Mouse (Mus musculus): ENCODE measurements around the gene Cln3. TPM values are rescaled to one million over a fixed set of nuclear protein-coding genes. Genes with fewer than 3 reads are reported as not detected.

The Cln3 gene
- polyA plus RNA-seq, 1 experiment = 41.8 TPM

DNA sequence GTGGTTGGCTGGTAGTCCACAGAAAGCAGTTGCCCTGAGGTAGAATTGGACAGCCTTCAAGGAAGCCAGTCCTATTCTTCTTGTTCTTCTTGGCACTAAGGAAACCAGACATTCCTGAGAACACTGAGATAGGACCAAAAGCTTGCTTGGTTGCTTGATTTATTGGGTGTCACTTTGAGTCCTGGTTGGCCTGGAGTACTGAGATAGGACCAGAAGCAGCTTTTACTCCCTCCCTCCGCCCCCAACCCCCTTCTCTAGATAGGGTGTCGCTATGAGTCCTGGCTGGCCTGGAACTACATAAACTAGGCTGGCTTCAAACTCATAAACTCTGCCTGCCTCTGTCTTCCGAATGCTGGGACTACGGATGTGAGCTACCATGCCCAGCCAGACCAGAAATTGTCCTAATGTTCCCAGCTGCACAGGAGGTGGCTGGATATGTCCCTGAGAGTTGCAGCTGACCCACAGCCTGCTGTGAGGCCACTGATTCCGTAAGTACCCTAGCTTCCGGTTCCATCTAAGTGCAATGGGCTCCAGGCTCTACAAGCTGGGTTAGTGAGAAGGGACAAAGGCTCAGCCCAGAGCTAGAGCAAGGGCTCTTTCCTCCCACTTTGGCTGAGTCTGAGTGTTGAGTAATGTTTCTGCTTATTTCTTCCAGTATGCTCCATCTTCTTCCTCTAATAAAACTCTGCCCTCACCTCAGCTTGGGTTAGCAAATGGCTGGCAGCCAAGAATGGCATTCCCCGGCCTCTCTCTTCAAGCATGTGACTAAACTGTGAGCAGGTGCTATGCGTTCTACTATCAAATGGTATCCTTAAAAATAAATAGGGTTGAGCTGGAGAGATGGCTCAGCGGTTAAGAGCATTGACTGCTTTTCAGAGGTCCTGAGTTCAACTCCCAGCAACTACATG is 36.1 kb upstream of the Cln3 start:
- H3K4me3 ChIP-seq (ENCODE audit: insufficient read depth, low read length) = no peak overlapping the region
- no peaks in the 10 kb centered on the region for H3K4me1 ChIP-seq (ENCODE audit: control insufficient read depth, insufficient read depth, low read length)
- TF ChIP-seq CTCF (IDR thresholded peaks at IDR 0.05; ENCODE audit: extremely low read depth, insufficient read depth, low read length) (no peak), POLR2A (IDR thresholded peaks at IDR 0.05; ENCODE audit: extremely low read depth, insufficient read depth, low read length) (no peak)
- H3K27ac ChIP-seq (ENCODE audit: insufficient read depth, low read length) = no peak overlapping the region

- Histone ChIP-seq H3K4me1 (ENCODE audit: control insufficient read depth, insufficient read depth, low read length) (no peaks in the 10 kb centered on the region), H3K27ac (ENCODE audit: insufficient read depth, low read length) (no peak overlapping the region), H3K4me3 (ENCODE audit: insufficient read depth, low read length) (no peak overlapping the region)
- TF ChIP-seq CTCF (IDR thresholded peaks at IDR 0.05; ENCODE audit: extremely low read depth, insufficient read depth, low read length) = no peak
These were observed 34.1 kb upstream of the Cln3 start for GRCm38 (mm10) chr7:126619559-126620275.

DNA sequence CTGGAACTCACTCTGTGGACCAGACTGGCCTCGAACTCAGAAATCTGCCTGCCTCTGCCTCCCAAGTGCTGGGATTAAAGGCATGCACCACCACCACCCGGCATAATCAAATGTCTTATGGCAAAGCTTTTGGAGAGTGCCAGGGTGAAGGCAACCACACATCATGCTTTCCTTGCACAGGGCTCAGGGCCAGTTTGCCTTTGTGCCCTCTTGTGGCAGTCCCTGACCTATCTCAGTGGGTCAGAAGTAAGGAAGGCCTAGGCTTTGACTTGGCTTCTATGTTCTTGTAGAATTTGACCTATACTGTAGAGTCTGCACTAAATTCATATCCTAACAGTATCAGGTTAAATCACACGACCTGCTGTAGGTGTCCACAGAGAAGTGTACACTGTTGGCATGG is 31.1 kb upstream of the Cln3 start:
- no peak overlapping the region for H3K27ac ChIP-seq (ENCODE audit: insufficient read depth, low read length)
- no peaks in the 10 kb centered on the region for H3K4me1 ChIP-seq (ENCODE audit: control insufficient read depth, insufficient read depth, low read length)
- TF ChIP-seq POLR2A (IDR thresholded peaks at IDR 0.05; ENCODE audit: extremely low read depth, insufficient read depth, low read length) (no peak), CTCF (IDR thresholded peaks at IDR 0.05; ENCODE audit: extremely low read depth, insufficient read depth, low read length) (no peak)
- no peak overlapping the region for H3K4me3 ChIP-seq (ENCODE audit: insufficient read depth, low read length)

GRCm38 (mm10) chr7:126612736-126613135 is 27.1 kb upstream of the Cln3 start:
- Histone ChIP-seq H3K27ac (ENCODE audit: insufficient read depth, low read length) (no peak overlapping the region), H3K4me3 (ENCODE audit: insufficient read depth, low read length) (no peak overlapping the region), H3K4me1 (ENCODE audit: control insufficient read depth, insufficient read depth, low read length) (no peaks in the 10 kb centered on the region)
- TF ChIP-seq CTCF (IDR thresholded peaks at IDR 0.05; ENCODE audit: extremely low read depth, insufficient read depth, low read length) = no peak
- TF ChIP-seq POLR2A (IDR thresholded peaks at IDR 0.05; ENCODE audit: extremely low read depth, insufficient read depth, low read length) = no peak

GRCm38 (mm10) chr7:126607796-126608195 is 22.2 kb upstream of the Cln3 start:
- Histone ChIP-seq H3K27ac (ENCODE audit: insufficient read depth, low read length) (no peak overlapping the region), H3K4me3 (ENCODE audit: insufficient read depth, low read length) (no peak overlapping the region), H3K4me1 (ENCODE audit: control insufficient read depth, insufficient read depth, low read length) (no peaks in the 10 kb centered on the region)
- TF ChIP-seq CTCF (IDR thresholded peaks at IDR 0.05; ENCODE audit: extremely low read depth, insufficient read depth, low read length) = no peak
- TF ChIP-seq POLR2A (IDR thresholded peaks at IDR 0.05; ENCODE audit: extremely low read depth, insufficient read depth, low read length) = no peak

- H3K27ac ChIP-seq (ENCODE audit: insufficient read depth, low read length) = no peak overlapping the region
- no peak overlapping the region for H3K4me3 ChIP-seq (ENCODE audit: insufficient read depth, low read length)
- no peak for TF ChIP-seq CTCF (IDR thresholded peaks at IDR 0.05; ENCODE audit: extremely low read depth, insufficient read depth, low read length)
- TF ChIP-seq POLR2A (IDR thresholded peaks at IDR 0.05; ENCODE audit: extremely low read depth, insufficient read depth, low read length) = no peak
- no peaks in the 10 kb centered on the region for H3K4me1 ChIP-seq (ENCODE audit: control insufficient read depth, insufficient read depth, low read length)
These were observed 21.4 kb upstream of the Cln3 start for GRCm38 (mm10) chr7:126607064-126607463.

GRCm38 (mm10) chr7:126606611-126607010 is 21.0 kb upstream of the Cln3 start:
- TF ChIP-seq CTCF (IDR thresholded peaks at IDR 0.05; ENCODE audit: extremely low read depth, insufficient read depth, low read length) (no peak), POLR2A (IDR thresholded peaks at IDR 0.05; ENCODE audit: extremely low read depth, insufficient read depth, low read length) (no peak)
- Histone ChIP-seq H3K4me1 (ENCODE audit: control insufficient read depth, insufficient read depth, low read length) (no peaks in the 10 kb centered on the region), H3K4me3 (ENCODE audit: insufficient read depth, low read length) (no peak overlapping the region), H3K27ac (ENCODE audit: insufficient read depth, low read length) (no peak overlapping the region)

GRCm38 (mm10) chr7:126602650-126603049 is 17.0 kb upstream of the Cln3 start:
- TF ChIP-seq CTCF (IDR thresholded peaks at IDR 0.05; ENCODE audit: extremely low read depth, insufficient read depth, low read length) (no peak), POLR2A (IDR thresholded peaks at IDR 0.05; ENCODE audit: extremely low read depth, insufficient read depth, low read length) (no peak)
- Histone ChIP-seq H3K27ac (ENCODE audit: insufficient read depth, low read length) (no peak overlapping the region), H3K4me1 (ENCODE audit: control insufficient read depth, insufficient read depth, low read length) (no peaks in the 10 kb centered on the region), H3K4me3 (ENCODE audit: insufficient read depth, low read length) (no peak overlapping the region)

GRCm38 (mm10) chr7:126601896-126602295 is 16.3 kb upstream of the Cln3 start:
- TF ChIP-seq CTCF (IDR thresholded peaks at IDR 0.05; ENCODE audit: extremely low read depth, insufficient read depth, low read length) (no peak), POLR2A (IDR thresholded peaks at IDR 0.05; ENCODE audit: extremely low read depth, insufficient read depth, low read length) (no peak)
- no peak overlapping the region for H3K27ac ChIP-seq (ENCODE audit: insufficient read depth, low read length)
- H3K4me3 ChIP-seq (ENCODE audit: insufficient read depth, low read length) = no peak overlapping the region
- H3K4me1 ChIP-seq (ENCODE audit: control insufficient read depth, insufficient read depth, low read length) = no peaks in the 10 kb centered on the region

GRCm38 (mm10) chr7:126598919-126599318 is 13.3 kb upstream of the Cln3 start:
- Histone ChIP-seq H3K27ac (ENCODE audit: insufficient read depth, low read length) (no peak overlapping the region), H3K4me3 (ENCODE audit: insufficient read depth, low read length) (no peak overlapping the region), H3K4me1 (ENCODE audit: control insufficient read depth, insufficient read depth, low read length) (no peaks in the 10 kb centered on the region)
- TF ChIP-seq CTCF (IDR thresholded peaks at IDR 0.05; ENCODE audit: extremely low read depth, insufficient read depth, low read length) (no peak), POLR2A (IDR thresholded peaks at IDR 0.05; ENCODE audit: extremely low read depth, insufficient read depth, low read length) (no peak)
